Mouse (Mus musculus) spleen, postnatal 36 days (tissue): ENCODE measurements around the gene Ugt1a6a.
"Not testable (repeated sequence)": the region's sequence is repeated elsewhere in the genome, so short reads cannot be mapped to it uniquely, and the experiment has no call there.

Source experiments
- DNase-seq, 2 experiments: peaks; one replicate each; pipeline ENCODE4 v3.0.0; 2022; ENCODE audit warnings: low spot score in 2 of 2, mixed read lengths in 1 of 2

Ugt1a6a gene

GRCm38 (mm10) chr1:88135229-88135904, 758 bp downstream of the Ugt1a6a start:
- DNase-seq = not testable (repeated sequence)

GRCm38 (mm10) chr1:88136646-88137045, 2.0 kb downstream of the Ugt1a6a start:
- DNase-seq = no peak

- DNase-seq = no peak
Observed at GRCm38 (mm10) chr1:88137264-88137663, 2.7 kb downstream of the Ugt1a6a start.

GRCm38 (mm10) chr1:88138145-88138544, 3.5 kb downstream of the Ugt1a6a start:
- no peak for DNase-seq

- not testable (repeated sequence) for DNase-seq
Observed at GRCm38 (mm10) chr1:88140492-88140891, 5.9 kb downstream of the Ugt1a6a start.

- peak in 1 of 2 experiments; percentile 11 for DNase-seq
Observed at GRCm38 (mm10) chr1:88143966-88144675, 9.5 kb downstream of the Ugt1a6a start.

- not testable (repeated sequence) for DNase-seq
Observed at GRCm38 (mm10) chr1:88145278-88145677, 10.7 kb downstream of the Ugt1a6a start.

GRCm38 (mm10) chr1:88150133-88150532, 15.5 kb downstream of the Ugt1a6a start:
- not testable (repeated sequence) for DNase-seq

- no peak for DNase-seq
Observed at GRCm38 (mm10) chr1:88158430-88158829, 23.8 kb downstream of the Ugt1a6a start.

GRCm38 (mm10) chr1:88165711-88166110, 31.1 kb downstream of the Ugt1a6a start, which contains the start of gene Ugt1a5:
Ugt1a5 (plus strand) TSS chr1:88166012.
- no peak for DNase-seq

- DNase-seq = not testable (repeated sequence)
Observed at GRCm38 (mm10) chr1:88172190-88172589, 37.6 kb downstream of the Ugt1a6a start.

- no peak for DNase-seq
Observed at GRCm38 (mm10) chr1:88179657-88180056, 45.0 kb downstream of the Ugt1a6a start.

- DNase-seq = no peak
Observed at GRCm38 (mm10) chr1:88186325-88186935, 51.8 kb downstream of the Ugt1a6a start.

GRCm38 (mm10) chr1:88192136-88192535, 57.5 kb downstream of the Ugt1a6a start:
- DNase-seq = no peak

- no peak for DNase-seq
Observed at GRCm38 (mm10) chr1:88195687-88196086, 61.1 kb downstream of the Ugt1a6a start.

- no peak for DNase-seq
Observed at GRCm38 (mm10) chr1:88197443-88197842, 62.8 kb downstream of the Ugt1a6a start.

- DNase-seq = no peak
Observed at GRCm38 (mm10) chr1:88199996-88200395, 65.4 kb downstream of the Ugt1a6a start.

- DNase-seq = no peak
Observed at GRCm38 (mm10) chr1:88200456-88200855, 65.8 kb downstream of the Ugt1a6a start, which contains the start of gene Ugt1a2. Ugt1a2 (plus strand) TSS chr1:88200601.

- peak; percentile 72 to 76 for DNase-seq
Observed at GRCm38 (mm10) chr1:88205294-88205922, 70.8 kb downstream of the Ugt1a6a start, which contains the start of gene Dnajb3. Dnajb3 (minus strand) TSS chr1:88205782.

- peak; percentile 9 to 53 for DNase-seq
Observed at GRCm38 (mm10) chr1:88206843-88207479, 72.4 kb downstream of the Ugt1a6a start.

GRCm38 (mm10) chr1:88211812-88212211, 77.2 kb downstream of the Ugt1a6a start, which contains the start of gene Ugt1a1:
Ugt1a1 (plus strand) TSS chr1:88211959.
- peak; percentile 4 to 12 for DNase-seq
